Mouse (Mus musculus) spleen, adult 2 months (tissue): ENCODE results near the gene Ppfibp2.

Source experiments
- CTCF ChIP-seq: fragments of 200-500 bp; IDR thresholded peaks from 2 replicates; pipeline ENCODE4 v1.5.1; 2011; ENCODE audit warnings: mild to moderate bottlenecking, inconsistent platforms; ENCODE audit not compliant: insufficient read depth, insufficient read length, insufficient replicate concordance; ENCODE audit errors: extremely low read depth
- POLR2A ChIP-seq: fragments of 200-500 bp; IDR thresholded peaks from 2 replicates; pipeline ENCODE4 v1.6.1; 2011; ENCODE audit warnings: low read depth, low read length, inconsistent platforms

GRCm38 (mm10) chr7:107727538-107727937 is 132.5 kb downstream of the Ppfibp2 start:
- TF ChIP-seq POLR2A (no peak), CTCF (no peak)
